Mouse (Mus musculus) cerebellum, adult 11-12 months (tissue): Measurements from ENCODE around the gene Rspo1.
"Not testable (repeated sequence)": the region's sequence is repeated elsewhere in the genome, so short reads cannot be mapped to it uniquely, and the experiment has no call there.

ENCODE experiments used
- DNase-seq: peaks from one replicate; pipeline ENCODE4 v3.0.0; 2022

Rspo1 gene

DNA sequence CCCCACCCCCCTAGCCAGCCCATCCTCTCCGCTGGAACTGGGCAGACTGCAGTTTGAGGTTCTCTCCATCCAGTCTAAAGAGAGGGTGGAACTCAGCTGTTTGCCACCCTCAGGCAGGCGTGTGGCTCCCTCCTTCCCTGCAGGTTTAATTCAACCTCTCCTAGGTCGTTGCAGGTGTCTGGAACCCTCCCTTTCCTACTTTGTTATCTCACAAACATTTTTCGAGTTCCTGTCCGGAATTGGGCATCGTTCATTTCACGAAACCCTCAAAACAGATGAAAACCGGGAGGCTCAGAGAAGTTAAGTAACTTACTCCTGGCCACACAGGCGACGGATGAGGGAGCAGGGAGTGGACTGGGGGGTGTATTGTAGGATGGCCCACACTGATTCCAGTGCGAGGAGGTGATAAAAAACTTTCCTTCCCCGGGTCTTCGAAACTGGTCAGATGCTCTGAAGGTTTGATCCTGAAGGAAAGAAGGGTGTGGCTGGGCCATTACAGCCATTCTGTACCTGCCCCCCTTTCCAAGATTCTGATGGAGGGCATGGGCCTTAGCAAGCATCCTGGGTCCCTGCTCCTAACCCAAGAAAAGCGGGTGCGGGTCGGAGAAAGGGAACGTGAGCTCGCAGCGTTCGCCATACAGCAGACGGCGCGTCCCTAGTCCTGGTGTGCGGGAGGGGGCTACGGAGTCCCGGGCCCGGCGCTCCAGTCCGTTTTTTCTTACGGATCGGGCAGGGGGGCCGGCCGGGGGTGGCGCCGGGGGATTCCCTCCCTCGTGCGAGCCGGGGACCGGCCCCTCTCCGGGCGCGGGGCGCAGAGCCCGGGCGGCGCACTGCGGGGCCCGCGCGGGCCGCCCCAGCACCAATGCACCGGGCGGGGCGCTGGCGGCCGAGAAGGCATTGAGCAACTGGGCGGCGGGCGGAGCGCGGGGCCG, at the start of gene Rspo1:
Gene Rspo1 (plus strand): TSS at position 760 of the 932 bp plus-strand sequence.
- no peak for DNase-seq

DNA sequence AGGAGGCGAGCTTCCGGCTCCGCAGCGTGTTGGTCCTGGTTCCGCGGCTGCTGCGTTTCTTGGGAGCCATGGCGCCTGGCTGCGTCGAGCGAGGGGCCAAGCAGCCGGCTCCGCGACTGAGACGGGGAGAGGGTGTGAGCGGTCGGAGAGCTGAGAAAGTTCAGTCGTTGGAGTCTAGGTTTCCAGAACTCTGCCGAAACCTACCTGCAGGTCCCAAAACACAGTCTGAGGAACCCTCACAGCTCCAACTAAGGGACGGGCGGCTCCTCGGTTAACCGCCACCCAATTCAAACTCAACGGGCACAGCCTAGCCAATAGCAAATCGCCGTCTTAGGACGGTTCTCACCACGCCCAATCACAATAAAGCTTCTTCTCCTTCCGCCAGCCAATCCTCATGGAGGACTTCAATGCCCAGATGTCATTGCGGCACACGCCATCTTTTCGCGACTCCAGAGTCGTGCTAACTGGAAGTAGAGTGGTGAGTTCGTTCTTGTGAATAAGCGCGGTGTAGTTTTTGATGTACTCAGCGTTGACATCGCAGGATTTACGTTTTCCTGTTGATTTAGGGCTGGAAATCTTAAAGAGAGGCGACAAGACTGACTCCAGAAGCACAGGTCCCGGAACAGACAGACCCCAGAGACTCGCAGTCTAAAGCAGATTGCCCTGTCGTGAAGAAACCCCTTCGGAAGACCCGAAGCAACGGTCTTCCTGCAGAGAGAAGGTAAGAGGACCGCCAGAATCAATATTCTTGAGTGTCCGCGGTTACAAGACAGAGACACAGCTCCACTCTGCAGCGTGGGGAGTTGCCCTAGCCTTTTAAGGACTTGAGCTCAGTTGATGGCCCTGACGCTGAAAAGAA, 49.4 kb upstream of the Rspo1 start, which contains the start of gene 9930104L06Rik:
Gene 9930104L06Rik (plus strand): TSS at position 436 of the 859 bp plus-strand sequence.
- peak; percentile 94 for DNase-seq

DNA sequence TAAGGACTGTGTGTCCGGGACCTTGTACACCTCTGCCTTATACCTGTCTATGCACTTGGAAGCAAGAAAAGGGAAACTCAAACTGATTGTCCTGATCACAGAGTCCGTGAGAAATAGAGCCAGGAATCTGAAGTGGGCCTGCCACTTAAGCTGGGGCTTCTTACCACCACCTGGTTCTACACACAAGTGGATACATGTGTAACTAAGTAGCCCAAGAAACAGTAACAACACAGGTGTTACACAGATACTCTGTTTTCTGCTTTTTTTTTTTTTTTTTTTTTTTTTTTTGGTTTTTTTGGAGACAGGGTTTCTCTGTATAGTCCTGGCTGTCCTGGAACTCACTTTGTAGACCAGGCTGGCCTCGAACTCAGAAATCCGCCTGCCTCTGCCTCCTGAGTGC, 47.0 kb upstream of the Rspo1 start, which contains the start of gene Cdca8:
Gene Cdca8 (minus strand): TSS at position 101 of the 400 bp plus-strand sequence.
- not testable (repeated sequence) for DNase-seq

- DNase-seq, result peak; percentile 39
Measured at GRCm38 (mm10) chr4:124943022-124943421, 43.2 kb upstream of the Rspo1 start.

DNA sequence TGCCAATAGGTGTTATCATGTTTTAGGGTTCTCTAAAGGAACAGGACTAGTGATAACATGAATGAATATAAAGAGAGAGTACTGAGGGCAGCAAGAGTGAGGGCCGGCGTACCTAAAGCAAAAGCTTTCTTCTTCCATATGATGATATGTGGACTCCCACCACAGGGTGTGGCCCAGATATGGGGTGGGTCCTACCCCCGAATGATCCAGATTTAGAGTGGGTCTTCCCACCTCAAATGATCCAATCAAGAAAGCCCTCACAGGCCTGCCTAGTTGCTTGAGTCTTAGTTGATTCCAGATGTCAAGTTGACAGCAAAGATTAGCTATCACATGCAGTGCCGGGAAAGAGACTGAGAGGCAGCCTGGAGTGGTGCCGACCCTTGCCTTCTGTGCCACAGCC, 42.4 kb upstream of the Rspo1 start:
- no peak for DNase-seq

DNA sequence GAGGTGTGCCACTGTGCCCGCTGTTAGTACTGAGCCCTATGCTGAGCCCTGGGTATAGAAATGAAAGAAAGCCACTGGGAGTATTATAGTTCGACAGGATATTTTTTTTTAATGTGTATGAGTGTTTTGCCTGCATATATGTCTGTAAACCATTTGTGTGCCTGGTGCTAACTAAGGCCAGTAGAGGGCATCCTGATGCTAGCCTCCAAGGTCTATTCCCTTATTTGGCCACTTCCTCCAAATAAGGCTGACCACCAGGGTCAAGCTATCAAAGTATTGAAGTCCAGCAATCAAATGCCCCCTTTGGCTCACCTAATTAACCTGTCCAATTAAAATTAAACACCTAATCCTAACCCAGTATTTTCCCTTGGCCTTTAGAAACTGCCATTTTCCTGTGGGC, 41.3 kb upstream of the Rspo1 start:
- no peak for DNase-seq

GRCm38 (mm10) chr4:124949488-124949887, 36.7 kb upstream of the Rspo1 start:
- no peak for DNase-seq

DNA sequence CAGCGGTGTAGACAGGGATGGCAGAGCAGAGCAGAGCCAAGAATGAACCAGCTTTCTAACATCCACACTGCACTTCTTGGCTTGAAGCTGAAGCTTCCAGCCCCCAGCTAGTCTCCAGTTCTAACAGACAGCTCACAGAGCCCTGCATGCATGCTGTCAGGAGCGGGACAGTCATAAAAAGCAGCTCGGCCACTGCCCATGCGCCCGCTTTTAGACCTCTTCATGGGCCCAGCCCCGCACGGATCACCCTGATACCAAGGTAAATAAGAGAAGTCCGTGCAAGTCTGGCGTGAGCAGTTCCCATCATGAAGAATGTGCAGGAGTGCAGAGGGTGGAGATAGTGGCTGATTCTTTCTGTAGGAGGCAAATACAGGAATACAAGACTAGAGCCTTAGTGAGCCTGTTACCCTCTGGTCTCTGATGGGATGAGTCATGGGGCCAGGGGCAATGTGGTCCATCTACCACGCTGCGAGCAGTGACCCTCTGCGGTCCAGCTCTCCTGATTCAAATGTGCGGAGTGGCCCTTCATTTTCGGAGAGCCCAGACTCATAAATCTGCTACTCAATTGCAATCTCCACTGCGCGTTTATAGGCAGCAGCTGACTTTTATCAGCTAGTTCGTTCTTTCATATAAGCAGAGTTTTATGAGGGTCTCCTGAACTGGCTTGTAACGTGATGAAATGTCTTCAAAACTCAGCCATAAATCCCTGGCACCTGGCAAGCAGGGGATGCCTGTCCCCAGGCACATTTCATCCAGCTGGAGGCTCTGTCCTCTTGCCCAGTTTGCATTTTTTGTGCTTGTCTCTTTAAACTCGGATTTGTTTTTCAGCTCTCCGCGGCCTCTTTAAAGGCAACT, 35.8 kb upstream of the Rspo1 start:
- no peak for DNase-seq

GRCm38 (mm10) chr4:124951036-124951433, 35.2 kb upstream of the Rspo1 start:
- DNase-seq, result no peak

- no peak for DNase-seq
Measured at GRCm38 (mm10) chr4:124953546-124953945, 32.7 kb upstream of the Rspo1 start.

DNA sequence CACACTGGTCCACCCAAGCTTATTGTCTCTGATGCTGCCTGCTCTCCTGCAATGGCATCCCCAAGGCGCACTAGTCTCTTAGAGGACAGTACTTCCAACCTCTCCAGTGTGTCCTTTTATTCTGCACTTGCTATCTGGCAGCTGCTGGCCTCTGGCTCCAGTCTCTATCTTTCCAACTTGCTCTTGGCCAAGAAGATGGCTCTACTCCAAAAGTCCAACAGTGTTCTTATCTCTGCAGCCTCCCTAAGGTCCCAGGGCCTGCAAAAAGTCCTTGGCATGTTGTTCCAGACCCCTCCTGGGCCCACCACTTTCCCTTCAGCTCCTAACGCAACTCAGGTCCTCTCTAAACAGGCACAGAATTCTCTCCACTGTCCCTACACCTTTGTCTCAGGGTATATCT, 28.9 kb upstream of the Rspo1 start:
- no peak for DNase-seq

DNA sequence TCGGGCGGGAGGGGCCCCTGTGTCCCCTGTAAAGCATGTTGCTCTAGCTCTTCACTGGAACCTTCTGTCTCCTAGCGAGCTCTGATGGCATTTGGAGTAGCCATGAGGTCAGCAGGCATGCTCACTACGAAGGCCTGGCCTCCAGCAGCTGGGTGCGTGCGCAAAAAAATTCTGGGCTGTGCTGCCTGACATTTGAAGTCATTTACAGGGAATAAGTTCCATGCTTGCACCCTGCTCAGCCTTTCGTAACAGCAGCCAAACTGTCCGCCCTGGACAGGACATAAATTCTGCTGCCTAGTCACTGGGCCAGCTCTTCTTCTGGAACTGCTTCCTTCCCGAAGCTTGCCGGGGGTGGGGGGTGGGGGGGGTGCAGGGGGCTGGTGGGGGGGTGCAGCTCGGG, 27.2 kb upstream of the Rspo1 start:
- DNase-seq, result no peak

- peak; percentile 48 for DNase-seq
Measured at GRCm38 (mm10) chr4:124960940-124961339, 25.3 kb upstream of the Rspo1 start.

GRCm38 (mm10) chr4:124962576-124962975, 23.7 kb upstream of the Rspo1 start:
- no peak for DNase-seq

DNA sequence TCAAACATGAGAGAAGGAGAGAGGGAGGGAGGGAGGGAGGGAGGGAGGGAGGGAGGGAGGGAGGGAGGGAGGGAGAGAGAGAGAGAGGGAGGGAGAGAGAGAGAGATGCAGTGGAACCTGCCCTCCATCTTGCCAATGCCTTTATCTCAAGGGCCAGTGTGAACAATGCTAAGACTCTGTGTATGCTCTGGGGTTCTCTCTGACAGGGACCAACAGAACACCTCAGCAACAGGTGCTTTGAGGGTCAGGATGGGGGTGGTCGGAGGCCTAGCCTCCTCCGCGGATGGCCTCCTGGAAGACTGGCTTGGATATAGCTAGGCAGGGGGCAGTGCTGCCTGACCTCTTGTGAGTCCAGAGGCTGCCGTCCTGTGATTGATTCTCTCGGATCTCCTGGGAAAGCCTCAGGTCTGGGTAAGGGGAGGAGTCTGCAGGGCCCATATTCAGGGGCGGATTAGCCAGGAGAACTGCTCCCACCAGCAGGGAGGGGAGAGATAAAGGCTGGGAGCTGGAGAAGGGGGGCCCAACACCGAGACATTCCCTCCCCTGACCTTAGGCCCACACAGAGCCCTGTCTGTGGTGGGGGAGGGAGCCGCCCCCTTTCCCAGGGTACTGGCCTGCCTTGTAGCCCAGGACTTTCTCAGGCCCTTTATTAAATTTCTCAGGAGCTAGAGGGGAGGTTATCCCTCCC, 21.2 kb upstream of the Rspo1 start:
- no peak for DNase-seq

DNA sequence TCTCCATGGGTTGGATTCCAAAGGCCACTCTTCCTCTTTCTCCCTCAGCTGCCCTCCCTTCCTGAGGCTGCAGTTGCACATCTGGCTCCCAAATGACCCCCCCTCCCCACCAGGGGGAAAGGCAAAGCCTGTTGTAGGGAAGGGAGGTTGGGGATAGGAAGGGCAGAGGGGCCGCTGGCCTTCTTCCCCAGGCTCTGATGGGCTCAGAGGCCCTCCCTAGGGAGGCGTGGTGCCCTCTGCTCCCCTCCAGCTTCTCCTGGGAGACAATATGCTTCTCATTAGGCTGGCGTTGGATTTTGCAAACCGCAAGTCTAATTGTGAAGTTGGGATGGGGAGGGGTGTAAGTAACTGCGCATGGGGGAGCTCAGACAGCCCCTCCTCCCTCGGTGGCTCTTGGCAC, 17.5 kb upstream of the Rspo1 start:
- DNase-seq, result no peak

DNA sequence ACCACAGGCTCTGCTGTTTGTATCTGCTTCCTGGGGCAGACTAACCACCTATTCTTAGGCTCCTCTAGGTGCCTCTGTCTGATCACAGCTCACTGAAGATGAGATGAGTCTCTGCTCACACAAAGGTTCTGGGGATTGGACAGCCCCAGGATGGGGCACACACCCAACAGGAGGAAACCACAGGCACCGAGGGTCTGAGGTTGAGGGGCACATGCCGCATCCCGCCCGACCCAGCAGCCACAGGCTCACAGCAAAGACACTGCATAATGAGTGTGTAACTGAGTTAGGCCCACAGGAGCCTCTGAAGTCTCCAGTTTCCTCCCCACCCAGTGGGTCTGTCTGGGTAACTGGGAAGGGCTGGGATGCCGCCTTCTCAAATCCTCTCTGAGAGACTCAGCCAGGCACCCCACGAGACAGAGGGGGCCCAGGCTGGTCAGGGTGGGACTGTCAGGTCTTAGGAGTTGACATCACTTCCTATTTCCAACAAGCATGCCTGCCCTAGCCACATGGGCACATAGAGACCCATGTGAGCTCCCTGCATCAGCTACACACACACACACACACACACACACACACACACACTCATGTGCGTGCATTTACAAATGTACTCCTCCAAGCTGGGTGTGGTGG, 16.9 kb upstream of the Rspo1 start:
- no peak for DNase-seq

- DNase-seq, result no peak
Measured at GRCm38 (mm10) chr4:124970194-124970593, 16.0 kb upstream of the Rspo1 start.

DNA sequence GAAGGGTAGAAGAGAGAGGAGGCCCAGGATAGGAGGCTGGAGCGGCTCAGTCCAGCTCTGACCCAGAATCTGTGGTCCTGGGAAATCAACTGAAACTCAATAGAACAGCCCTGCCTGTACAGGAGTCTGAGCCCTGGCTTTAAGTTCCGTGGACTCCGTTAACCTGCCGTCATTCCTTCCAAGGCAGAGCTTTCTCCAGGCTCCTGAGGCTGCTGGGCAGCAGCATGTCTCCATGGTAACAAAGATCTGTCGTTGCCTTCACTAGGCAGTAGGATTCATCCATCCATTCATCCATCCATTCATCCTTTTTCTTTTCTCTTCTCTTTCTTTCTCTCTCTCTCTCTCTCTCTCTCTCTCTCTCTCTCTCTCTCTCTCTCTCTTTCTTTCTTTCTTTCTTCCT, 15.6 kb upstream of the Rspo1 start:
- DNase-seq, result no peak

DNA sequence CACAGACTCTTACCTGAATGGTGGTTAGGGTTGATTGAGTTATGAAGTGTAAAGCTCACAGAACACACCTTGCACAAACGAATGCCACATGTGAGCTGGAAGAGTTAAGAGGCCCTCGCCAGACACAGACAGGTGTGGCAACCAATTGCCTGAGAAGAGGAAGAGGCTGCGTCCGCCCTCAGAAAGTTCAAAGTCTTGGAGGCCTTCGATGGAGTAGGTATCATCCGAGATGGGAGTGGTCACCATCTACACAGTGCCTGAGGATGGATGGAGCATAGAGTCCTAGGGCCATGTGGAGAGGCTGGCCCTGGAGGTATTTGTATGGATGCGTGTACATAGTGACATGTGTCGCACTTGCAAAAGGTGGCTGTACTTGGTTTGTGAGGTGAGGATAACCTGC, 15.1 kb upstream of the Rspo1 start:
- no peak for DNase-seq

- no peak for DNase-seq
Measured at GRCm38 (mm10) chr4:124972316-124972715, 13.9 kb upstream of the Rspo1 start.

GRCm38 (mm10) chr4:124973296-124973695, 12.9 kb upstream of the Rspo1 start:
- DNase-seq, result no peak
